6 mouse cellular contexts compared by ENCODE assay signal in the genomic region with DNA sequence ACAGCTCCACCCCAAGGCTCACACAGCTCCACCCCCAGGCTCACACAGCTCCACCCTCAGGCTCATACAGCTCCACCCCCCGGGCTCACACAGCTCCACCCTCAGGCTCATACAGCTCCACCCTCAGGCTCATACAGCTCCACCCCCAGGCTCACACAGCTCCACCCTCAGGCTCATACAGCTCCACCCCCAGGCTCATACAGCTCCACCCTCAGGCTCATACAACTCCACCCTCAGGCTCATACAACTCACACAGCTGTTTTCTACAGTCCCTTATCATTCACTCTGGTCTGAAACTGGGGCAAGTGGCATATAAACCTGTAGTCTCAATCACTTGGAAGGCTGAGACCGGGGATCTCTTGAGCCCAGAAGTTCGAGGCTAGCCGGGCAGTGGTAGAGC. TPM values are rescaled to one million over a fixed set of nuclear protein-coding genes. Genes with fewer than 3 reads are reported as not detected.
DNase-seq lines count a peak whose midpoint lies in the region; ATAC-seq and TF ChIP-seq lines count a peak whose summit lies in the region.
"Not testable (repeated sequence)": the region's sequence is repeated elsewhere in the genome, so short reads cannot be mapped to it uniquely, and the experiment has no call there.

No protein-coding gene starts in this region.

- TF ChIP-seq CTCF in left cerebral cortex, adult 2 months (IDR thresholded peaks at IDR 0.05): not testable (repeated sequence)

- H3K4me3 ChIP-seq in ES-E14 (ENCODE audit: insufficient read depth in 1 of 2, low read depth in 1 of 2, low read length in 2 of 2, poor library complexity in 1 of 2, severe bottlenecking in 1 of 2); left cerebral cortex, adult 2 months: not testable (repeated sequence)

- in situ Hi-C loops in ES-E14 (cut with MboI; ENCODE audit: low sequenced_read_pairs in 2 of 2, unreplicated experiment in 2 of 2): not testable (repeated sequence)

- H3K9me3 ChIP-seq in ES-E14 (ENCODE audit: control insufficient read depth, insufficient read depth, low read depth, low read length): not testable (repeated sequence)

- DNase-seq in 416B (ENCODE audit: low read depth): peak; percentile 39
- peak; percentile 47 for DNase-seq in ES-E14 (ENCODE audit: low read depth, low spot score)
- DNase-seq in ZHBTc4 (ENCODE audit: low read depth, low spot score): peak; percentile 69
- not testable (repeated sequence) for DNase-seq in left cerebral cortex, adult 2 months (ENCODE audit: extremely low spot score in 1 of 2, low spot score in 2 of 2)

- not testable (repeated sequence) for H3K9ac ChIP-seq in ES-E14 (ENCODE audit: insufficient read depth, low read depth, low read length, poor library complexity, severe bottlenecking)

- intact Hi-C loops in left cerebral cortex, adult 2 months (cut with DNase I): not testable (repeated sequence)

- H3K36me3 ChIP-seq in ES-E14 (ENCODE audit: control insufficient read depth, insufficient read depth, low read length, poor library complexity, severe bottlenecking): not testable (repeated sequence)

- not testable (repeated sequence) for H3K4me1 ChIP-seq in ES-E14 (ENCODE audit: control insufficient read depth in 2 of 2, insufficient read depth in 2 of 2, low read length in 2 of 2, poor library complexity in 1 of 2)

- not testable (repeated sequence) for H3K27ac ChIP-seq in ES-E14 (ENCODE audit: insufficient read depth, low read depth, low read length, poor library complexity, severe bottlenecking)
- 0 out of 2 replicates have a peak overlapping the region, but pooled peaks have one; percentile 15 for H3K27ac ChIP-seq in left cerebral cortex, adult 2 months

- 0 out of 2 replicates have a peak, but pooled peaks have one; percentile 50 for ATAC-seq in common myeloid progenitor, adult 5-6 weeks (replicated peaks; ENCODE audit: low read depth, poor library complexity, severe bottlenecking)
- ATAC-seq in megakaryocyte-erythroid progenitor cell, adult 5-6 weeks (replicated peaks; ENCODE audit: low FRiP score, low TSS enrichment, poor library complexity, severe bottlenecking): peak; percentile 90

RNA-seq across cellular contexts. Expression of a gene that starts 7.9 kb away (rescaled TPM):
- 0.16 and 0.27 TPM in 2 replicates for total RNA-seq in ES-E14 (2012; rRNA removed)
- 0.15 and 0.64 TPM in 2 replicates for total RNA-seq in common myeloid progenitor, adult 5-6 weeks (2017)
- 1 to 10 TPM; 1.2 TPM for total RNA-seq in left cerebral cortex, adult 2 months (2021)
- not detected in 2 replicates for total RNA-seq in megakaryocyte-erythroid progenitor cell, adult 5-6 weeks (2014; fragmentation: Nextera tagmentation)
- total RNA-seq in megakaryocyte-erythroid progenitor cell, adult 5-6 weeks (2017): not detected in 2 replicates

RNA-seq across cellular contexts. Expression of a gene that starts 18.4 kb away (rescaled TPM):
- 19.5 and 22.0 TPM in 2 replicates for total RNA-seq in ES-E14 (2012; rRNA removed)
- total RNA-seq in common myeloid progenitor, adult 5-6 weeks (2017): 6.4 and 12.4 TPM in 2 replicates
- total RNA-seq in left cerebral cortex, adult 2 months (2021): 10 to 100 TPM; 21.5 to 22.0 TPM
- 11.4 and 18.9 TPM in 2 replicates for total RNA-seq in megakaryocyte-erythroid progenitor cell, adult 5-6 weeks (2014; fragmentation: Nextera tagmentation)
- total RNA-seq in megakaryocyte-erythroid progenitor cell, adult 5-6 weeks (2017): 6.4 and 11.6 TPM in 2 replicates

RNA-seq across cellular contexts. Expression of a gene that starts 38.5 kb away (rescaled TPM):
- 0.11 and 0.22 TPM in 2 replicates for total RNA-seq in ES-E14 (2012; rRNA removed)
- not detected in 2 replicates for total RNA-seq in common myeloid progenitor, adult 5-6 weeks (2017)
- total RNA-seq in left cerebral cortex, adult 2 months (2021): 10 to 100 TPM; 12.0 to 18.6 TPM
- total RNA-seq in megakaryocyte-erythroid progenitor cell, adult 5-6 weeks (2014; fragmentation: Nextera tagmentation): not detected in 2 replicates
- total RNA-seq in megakaryocyte-erythroid progenitor cell, adult 5-6 weeks (2017): not detected in 2 replicates

Comparison
In these comparisons a context has a peak if more than half of its experiments do, and no peak if none do; other contexts are left out.
1. RNA of a gene that starts 38.5 kb away (total RNA-seq): 12.0 to 18.6 TPM in left cerebral cortex, adult 2 months; 0.11 to 0.22 TPM in ES-E14, not detected in common myeloid progenitor, adult 5-6 weeks and not detected in megakaryocyte-erythroid progenitor cell, adult 5-6 weeks; every median in the first group is over 10 times any median in the second.